Mouse (Mus musculus): Measurements from ENCODE around the gene Med23.

Gene Med23

DNA sequence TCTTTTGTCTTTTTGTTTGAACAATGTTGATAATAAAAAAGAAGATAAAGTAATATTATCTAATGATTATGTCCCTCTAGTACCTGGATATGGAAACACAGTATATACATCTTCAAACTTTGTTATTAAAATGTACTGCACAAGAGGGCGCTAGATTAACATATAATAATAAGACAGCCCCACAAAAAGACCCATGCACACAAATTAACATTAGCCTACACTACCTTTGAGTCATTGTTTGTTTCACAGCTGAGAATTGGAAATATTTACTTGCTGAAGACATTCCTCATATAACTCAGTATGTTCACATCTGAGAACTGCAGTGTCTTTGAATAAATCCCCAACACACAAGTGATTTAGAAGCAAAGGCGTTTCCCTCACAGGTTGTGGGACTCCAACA lies 91.3 kb downstream of the Med23 start:
- DNase-seq (ENCODE audit: extremely low read depth, low read depth), result peak; percentile 30

DNA sequence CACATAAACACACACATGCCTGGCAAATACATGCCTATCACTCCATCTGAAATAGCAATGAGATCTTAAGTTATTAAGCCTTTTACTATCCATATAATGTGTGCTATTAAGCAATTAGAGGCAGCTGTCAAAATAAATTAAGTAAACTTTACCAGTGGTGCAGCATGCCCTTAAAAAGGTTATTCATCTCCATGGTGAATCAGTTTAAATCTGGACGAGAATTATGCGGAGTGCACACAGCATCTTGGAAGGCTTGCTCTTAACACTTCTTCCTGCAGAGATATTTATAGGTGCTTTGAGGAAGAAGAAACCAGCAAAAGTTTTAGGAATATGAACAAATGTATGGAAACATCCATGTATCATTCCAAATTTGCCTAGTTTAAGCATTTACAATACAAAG lies 92.1 kb downstream of the Med23 start:
- no peak for DNase-seq (ENCODE audit: extremely low read depth, low read depth)
